Mouse (Mus musculus) forelimb bud, embryonic 11.5 days (tissue): ENCODE results near the gene Rapgef5.

Experiments
- DNase-seq: peaks from one replicate; pipeline ENCODE4 v3.0.0-alpha.2; 2012; ENCODE audit warnings: low read depth, low spot score

Gene Rapgef5

GRCm38 (mm10) chr12:117528509-117529145 lies 12.3 kb downstream of the Rapgef5 start:
- DNase-seq: no peak

GRCm38 (mm10) chr12:117531106-117531505 lies 14.8 kb downstream of the Rapgef5 start:
- no peak for DNase-seq

- DNase-seq: peak; percentile 26
Measured at GRCm38 (mm10) chr12:117533176-117534086, 17.2 kb downstream of the Rapgef5 start.

- peak; percentile 21 for DNase-seq
Measured at GRCm38 (mm10) chr12:117534087-117534751, 17.9 kb downstream of the Rapgef5 start.

GRCm38 (mm10) chr12:117540352-117540751 lies 24.1 kb downstream of the Rapgef5 start:
- no peak for DNase-seq

GRCm38 (mm10) chr12:117545277-117545676 lies 29.0 kb downstream of the Rapgef5 start:
- no peak for DNase-seq

GRCm38 (mm10) chr12:117553353-117553752 lies 37.1 kb downstream of the Rapgef5 start:
- no peak for DNase-seq

- DNase-seq: no peak
Measured at GRCm38 (mm10) chr12:117554612-117555063, 38.4 kb downstream of the Rapgef5 start.

- no peak for DNase-seq
Measured at GRCm38 (mm10) chr12:117560450-117560849, 44.2 kb downstream of the Rapgef5 start.

GRCm38 (mm10) chr12:117561411-117562059 lies 45.3 kb downstream of the Rapgef5 start:
- no peak for DNase-seq

GRCm38 (mm10) chr12:117562085-117562484 lies 45.8 kb downstream of the Rapgef5 start:
- no peak for DNase-seq

GRCm38 (mm10) chr12:117563859-117564258 lies 47.6 kb downstream of the Rapgef5 start:
- DNase-seq: no peak

GRCm38 (mm10) chr12:117566298-117566697 lies 50.0 kb downstream of the Rapgef5 start:
- no peak for DNase-seq

- DNase-seq: no peak
Measured at GRCm38 (mm10) chr12:117569671-117570070, 53.4 kb downstream of the Rapgef5 start.

GRCm38 (mm10) chr12:117584256-117584655 lies 68.0 kb downstream of the Rapgef5 start:
- DNase-seq: no peak

GRCm38 (mm10) chr12:117585390-117585789 lies 69.1 kb downstream of the Rapgef5 start:
- DNase-seq: no peak

- DNase-seq: peak; percentile 60
Measured at GRCm38 (mm10) chr12:117586124-117586523, 69.8 kb downstream of the Rapgef5 start.

GRCm38 (mm10) chr12:117589186-117589585 lies 72.9 kb downstream of the Rapgef5 start:
- DNase-seq: no peak

- no peak for DNase-seq
Measured at GRCm38 (mm10) chr12:117592019-117592418, 75.7 kb downstream of the Rapgef5 start.

GRCm38 (mm10) chr12:117592583-117592982 lies 76.3 kb downstream of the Rapgef5 start:
- no peak for DNase-seq

- no peak for DNase-seq
Measured at GRCm38 (mm10) chr12:117595179-117595578, 78.9 kb downstream of the Rapgef5 start.

- no peak for DNase-seq
Measured at GRCm38 (mm10) chr12:117598190-117598589, 81.9 kb downstream of the Rapgef5 start.
